ENCODE assay signal across 13 mouse cellular contexts in genomic region chr5:77097686-77098085, GRCm38 (mm10). TPM values are rescaled to one million over a fixed set of nuclear protein-coding genes. Genes with fewer than 3 reads are reported as not detected.
DNase-seq lines count a peak whose midpoint lies in the region; ATAC-seq and TF ChIP-seq lines count a peak whose summit lies in the region.
"Had no signal": no experiment of that assay in that cellular context is flagged by ENCODE, and none has a peak within 500 bp of the region (broad histone marks: within the 10 kb centered on the region; RNA-seq: fewer than 3 reads in every experiment).

No protein-coding gene starts in this region.

- H3K36me3 ChIP-seq in heart, embryonic 11.5 days (ENCODE audit: control insufficient read depth, insufficient read depth, low read length) = no peaks in the 10 kb centered on the region
- no peaks in the 10 kb centered on the region for H3K36me3 ChIP-seq in liver, adult 2 months (ENCODE audit: control insufficient read depth, insufficient read depth, low read length)
- H3K36me3 ChIP-seq in liver, embryonic 12.5 days = no peaks in the 10 kb centered on the region
- H3K36me3 ChIP-seq in neural tube, embryonic 14.5 days (ENCODE audit: control insufficient read depth, insufficient read depth, low read length) = no peaks in the 10 kb centered on the region
- H3K36me3 ChIP-seq in hindbrain, embryonic 14.5 days (replicated peaks; ENCODE audit: control insufficient read depth, insufficient read depth) = no peaks in the 10 kb centered on the region
- no peaks in the 10 kb centered on the region for H3K36me3 ChIP-seq in midbrain, embryonic 10.5 days
- H3K36me3 ChIP-seq: midbrain, embryonic 12.5 days had no signal

- H3K27ac ChIP-seq in heart, embryonic 11.5 days (ENCODE audit: low read depth, low read length) = peak overlapping the region; percentile 46
- peak overlapping the region; percentile 83 for H3K27ac ChIP-seq in liver, adult 2 months (replicated peaks; ENCODE audit: insufficient read depth, low read depth, low read length)
- no peak overlapping the region for H3K27ac ChIP-seq in liver, embryonic 12.5 days
- H3K27ac ChIP-seq in neural tube, embryonic 14.5 days (ENCODE audit: low read depth, low read length) = peak overlapping the region; percentile 44
- H3K27ac ChIP-seq in hindbrain, embryonic 14.5 days = no peak overlapping the region
- H3K27ac ChIP-seq in midbrain, embryonic 10.5 days (replicated peaks) = no peak overlapping the region
- H3K27ac ChIP-seq: midbrain, embryonic 12.5 days had no signal

- TF ChIP-seq POLR2A in liver, adult 2 months (IDR thresholded peaks at IDR 0.05; ENCODE audit: extremely low read depth, insufficient read depth, low read length) = no peak

- H3K4me2 ChIP-seq in heart, embryonic 11.5 days = no peak overlapping the region; the same call in 1 of the 2 replicates
- H3K4me2 ChIP-seq in liver, embryonic 12.5 days = no peak overlapping the region
- no peak overlapping the region for H3K4me2 ChIP-seq in neural tube, embryonic 14.5 days (ENCODE audit: low read depth, low read length)
- no peak overlapping the region for H3K4me2 ChIP-seq in hindbrain, embryonic 14.5 days (replicated peaks)
- H3K4me2 ChIP-seq: midbrain, embryonic 12.5 days had no signal

- no peak for DNase-seq in heart, adult 11 months
- peak; percentile 96 for DNase-seq in liver, adult 2 months (ENCODE audit: extremely low read depth, low read depth, low spot score)
- peak; percentile 30 for DNase-seq in forelimb bud, embryonic 11.5 days (ENCODE audit: low read depth, low spot score)
- DNase-seq in hindbrain, embryonic 14.5 days (ENCODE audit: low spot score) = no peak
- DNase-seq in midbrain, embryonic 10.5 days (ENCODE audit: low spot score) = no peak
- DNase-seq: cerebellum, postnatal 25 days; thymus, adult 2 months had no signal

- H3K9ac ChIP-seq in heart, embryonic 11.5 days (ENCODE audit: low read depth, low read length) = no peak overlapping the region
- no peak overlapping the region for H3K9ac ChIP-seq in liver, adult 2 months (ENCODE audit: low read depth, low read length)
- H3K9ac ChIP-seq in liver, embryonic 12.5 days = no peak overlapping the region
- H3K9ac ChIP-seq in neural tube, embryonic 14.5 days (replicated peaks; ENCODE audit: low read depth, low read length) = no peak overlapping the region
- no peak overlapping the region for H3K9ac ChIP-seq in hindbrain, embryonic 14.5 days
- H3K9ac ChIP-seq: midbrain, embryonic 12.5 days had no signal

- H3K4me1 ChIP-seq in heart, embryonic 11.5 days (ENCODE audit: control insufficient read depth, insufficient read depth, low read length) = peaks cover 36% of the 10 kb centered on the region
- H3K4me1 ChIP-seq in liver, adult 2 months (ENCODE audit: control insufficient read depth, insufficient read depth, low read length) = peaks cover 35% of the 10 kb centered on the region
- peaks cover 12% of the 10 kb centered on the region for H3K4me1 ChIP-seq in liver, embryonic 12.5 days
- no peaks in the 10 kb centered on the region for H3K4me1 ChIP-seq in neural tube, embryonic 14.5 days (ENCODE audit: control insufficient read depth, insufficient read depth, low read length)
- peaks cover 4% of the 10 kb centered on the region; the same call in 1 of the 2 replicates for H3K4me1 ChIP-seq in hindbrain, embryonic 14.5 days (replicated peaks; ENCODE audit: control insufficient read depth, insufficient read depth, low read length)
- H3K4me1 ChIP-seq in midbrain, embryonic 10.5 days = peaks cover 39% of the 10 kb centered on the region

- 47% methylated on average over 6 of the region's 6 CpGs for WGBS in heart, embryonic 11.5 days (ENCODE audit: insufficient replicate concordance)
- WGBS in liver, adult 2 months = 16% methylated on average over 6 of the region's 6 CpGs
- 48% methylated on average over 6 of the region's 6 CpGs for WGBS in liver, embryonic 12.5 days (ENCODE audit: insufficient replicate concordance)
- 55% methylated on average over 6 of the region's 6 CpGs for WGBS in neural tube, embryonic 14.5 days
- WGBS in hindbrain, embryonic 14.5 days = 61% methylated on average over 6 of the region's 6 CpGs
- 54% methylated on average over 6 of the region's 6 CpGs for WGBS in midbrain, embryonic 10.5 days

- no peak for TF ChIP-seq CTCF in liver, adult 2 months (IDR thresholded peaks at IDR 0.05; ENCODE audit: low read depth, low read length)

- H3K27me3 ChIP-seq in heart, embryonic 11.5 days (ENCODE audit: control insufficient read depth, insufficient read depth, low read length) = 0 out of 2 replicates have a peak, but pooled peaks cover 4% of the 10 kb centered on the region
- H3K27me3 ChIP-seq in liver, adult 2 months (ENCODE audit: control insufficient read depth, insufficient read depth, low read length) = no peaks in the 10 kb centered on the region
- H3K27me3 ChIP-seq in liver, embryonic 12.5 days (replicated peaks) = peaks cover 52% of the 10 kb centered on the region
- no peaks in the 10 kb centered on the region for H3K27me3 ChIP-seq in neural tube, embryonic 14.5 days (ENCODE audit: control insufficient read depth, insufficient read depth, low read length)
- peaks cover 15% of the 10 kb centered on the region for H3K27me3 ChIP-seq in hindbrain, embryonic 14.5 days (ENCODE audit: control insufficient read depth, insufficient read depth, low read length)
- H3K27me3 ChIP-seq in midbrain, embryonic 10.5 days (ENCODE audit: low read depth, poor library complexity, severe bottlenecking) = peaks cover 95% of the 10 kb centered on the region

- peaks cover 7% of the 10 kb centered on the region; the same call in 1 of the 2 replicates for H3K79me2 ChIP-seq in liver, adult 2 months (ENCODE audit: control insufficient read depth, insufficient read depth, low read length)

- no peak overlapping the region for H3K4me3 ChIP-seq in heart, embryonic 11.5 days (ENCODE audit: low read depth, low read length)
- H3K4me3 ChIP-seq in liver, adult 2 months (ENCODE audit: insufficient read depth, low read depth, low read length) = no peak overlapping the region
- H3K4me3 ChIP-seq in liver, embryonic 12.5 days = no peak overlapping the region
- H3K4me3 ChIP-seq in neural tube, embryonic 14.5 days (ENCODE audit: low read depth, low read length) = no peak overlapping the region
- no peak overlapping the region for H3K4me3 ChIP-seq in hindbrain, embryonic 14.5 days (replicated peaks; ENCODE audit: low read length)
- no peak overlapping the region for H3K4me3 ChIP-seq in midbrain, embryonic 10.5 days
- H3K4me3 ChIP-seq: erythroblast, embryonic 14.5 days; midbrain, embryonic 12.5 days had no signal

- H3K9me3 ChIP-seq in heart, embryonic 11.5 days (replicated peaks; ENCODE audit: control insufficient read depth, low read length) = no peaks in the 10 kb centered on the region
- no peaks in the 10 kb centered on the region for H3K9me3 ChIP-seq in liver, embryonic 12.5 days (replicated peaks)
- no peaks in the 10 kb centered on the region for H3K9me3 ChIP-seq in neural tube, embryonic 14.5 days (ENCODE audit: control insufficient read depth, low read length)
- no peaks in the 10 kb centered on the region for H3K9me3 ChIP-seq in hindbrain, embryonic 14.5 days (ENCODE audit: control insufficient read depth, low read length)
- H3K9me3 ChIP-seq in midbrain, embryonic 10.5 days (replicated peaks) = no peaks in the 10 kb centered on the region
- H3K9me3 ChIP-seq: midbrain, embryonic 12.5 days had no signal

- ATAC-seq in heart, embryonic 11.5 days (replicated peaks; ENCODE audit: insufficient number of reproducible peaks, low FRiP score, low TSS enrichment) = no peak
- no peak for ATAC-seq in liver, embryonic 12.5 days
- ATAC-seq in neural tube, embryonic 14.5 days (ENCODE audit: low read depth) = no peak
- no peak for ATAC-seq in hindbrain, embryonic 14.5 days (ENCODE audit: low FRiP score)
- ATAC-seq: activated CD4-positive, CD25-positive, alpha-beta regulatory T cell, adult 4 months had no signal

RNA-seq across cellular contexts. Expression of gene Hopx, which starts 17.2 kb away (rescaled TPM):
- polyA plus RNA-seq in heart, embryonic 11.5 days (2014; fragmentation: Nextera tagmentation; extraction: Ambion mirVana) = 13.0 and 19.7 TPM in 2 replicates
- 42.7 and 77.2 TPM in 2 replicates for total RNA-seq in liver, adult 2 months (2014; rRNA removed)
- polyA plus RNA-seq in liver, adult 2 months (2012; rRNA removed) = 84.9 and 92.3 TPM in 2 replicates
- 0.19 TPM in 1 of 2 replicates, not detected in the other for polyA plus RNA-seq in liver, embryonic 12.5 days (2016; fragmentation: Nextera tagmentation; extraction: Ambion mirVana)
- polyA plus RNA-seq in neural tube, embryonic 14.5 days (2014; fragmentation: Nextera tagmentation; extraction: Ambion mirVana) = 16.2 and 29.3 TPM in 2 replicates
- 8.4 and 11.3 TPM in 2 replicates for polyA plus RNA-seq in hindbrain, embryonic 14.5 days (2014; fragmentation: Nextera tagmentation; extraction: Ambion mirVana)
- polyA plus RNA-seq in midbrain, embryonic 10.5 days (2016; fragmentation: Nextera tagmentation; extraction: Ambion mirVana) = 0.14 TPM in 1 of 2 replicates, not detected in the other
- polyA plus RNA-seq: midbrain, embryonic 12.5 days had no signal

Comparison
In these comparisons a context has a peak if more than half of its experiments do, and no peak if none do; other contexts are left out.
1. H3K27ac ChIP-seq: peak in heart, embryonic 11.5 days (single experiment), liver, adult 2 months (single experiment) and neural tube, embryonic 14.5 days (single experiment); none in liver, embryonic 12.5 days (single experiment), hindbrain, embryonic 14.5 days (single experiment) and midbrain, embryonic 10.5 days (single experiment).
2. DNase-seq: peak in liver, adult 2 months (single experiment) and forelimb bud, embryonic 11.5 days (single experiment); none in heart, adult 11 months (single experiment), hindbrain, embryonic 14.5 days (single experiment) and midbrain, embryonic 10.5 days (single experiment).